Mouse (Mus musculus) adrenal gland, postnatal 10 days (tissue): ENCODE measurements around the gene Clcf1. TPM values are rescaled to one million over a fixed set of nuclear protein-coding genes. Genes with fewer than 3 reads are reported as not detected.
A peak's percentile ranks its signal among the peaks of the same experiment; 100 is the strongest.
"Not testable (repeated sequence)": the region's sequence is repeated elsewhere in the genome, so short reads cannot be mapped to it uniquely, and the experiment has no call there.

Experiments
- DNase-seq: peaks from one replicate; pipeline ENCODE4 v3.0.0; 2021; ENCODE audit warnings: mixed read lengths
- total RNA-seq, 2 experiments: library from RNA; stranded (reverse); gene quantifications; 2 replicates each; pipeline ENCODE4 v1.2.3; 2021

The Clcf1 gene
- total RNA-seq, 2 experiments from 2014 or later: 8.3 to 9.8 TPM

DNA sequence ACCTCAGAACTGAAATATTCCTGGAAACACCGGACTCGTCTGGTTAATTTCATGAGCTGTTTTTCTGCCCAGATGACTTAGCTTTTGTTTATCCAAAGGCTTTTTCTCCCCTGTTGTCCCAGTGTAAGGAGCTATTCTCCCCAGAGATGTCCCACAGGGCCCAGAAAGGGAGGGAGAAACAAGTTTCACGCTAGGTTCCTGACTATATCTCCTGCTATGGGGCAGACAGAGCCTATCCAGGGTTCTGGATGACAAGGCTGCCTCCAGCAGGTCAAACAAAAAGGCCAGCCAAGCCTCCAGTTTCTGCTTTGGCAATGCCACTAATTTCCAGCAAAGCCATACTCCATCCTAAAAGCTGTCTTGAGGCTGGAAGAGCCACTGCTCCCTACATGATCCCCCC lies 3.8 kb downstream of the Clcf1 start:
- no peak for DNase-seq

GRCm38 (mm10) chr19:4218293-4218692 lies 4.3 kb downstream of the Clcf1 start:
- no peak for DNase-seq

GRCm38 (mm10) chr19:4218784-4219183 lies 4.7 kb downstream of the Clcf1 start:
- DNase-seq: no peak

- DNase-seq: no peak
These were observed 5.9 kb downstream of the Clcf1 start for GRCm38 (mm10) chr19:4219943-4220342.

DNA sequence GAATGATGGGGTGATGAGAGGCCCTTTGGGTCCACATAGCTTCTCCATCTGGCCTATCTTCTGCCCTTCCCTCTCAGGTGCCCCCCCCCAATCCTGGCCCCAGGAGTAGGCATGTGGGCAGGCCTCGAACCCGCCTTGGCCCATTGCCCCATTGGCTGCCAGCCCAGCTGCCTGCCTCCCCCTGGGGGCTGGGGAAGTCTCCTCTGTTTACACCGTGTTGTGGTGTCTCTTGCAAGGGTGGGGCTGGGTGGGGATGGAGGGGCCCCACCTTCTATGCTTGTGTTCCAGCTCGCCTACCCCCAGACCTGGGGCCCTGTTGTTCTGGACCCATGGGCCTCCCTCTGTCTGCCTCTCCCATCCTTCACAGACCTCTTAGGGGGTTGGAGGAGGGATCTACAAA lies 6.4 kb downstream of the Clcf1 start:
- DNase-seq: no peak

DNA sequence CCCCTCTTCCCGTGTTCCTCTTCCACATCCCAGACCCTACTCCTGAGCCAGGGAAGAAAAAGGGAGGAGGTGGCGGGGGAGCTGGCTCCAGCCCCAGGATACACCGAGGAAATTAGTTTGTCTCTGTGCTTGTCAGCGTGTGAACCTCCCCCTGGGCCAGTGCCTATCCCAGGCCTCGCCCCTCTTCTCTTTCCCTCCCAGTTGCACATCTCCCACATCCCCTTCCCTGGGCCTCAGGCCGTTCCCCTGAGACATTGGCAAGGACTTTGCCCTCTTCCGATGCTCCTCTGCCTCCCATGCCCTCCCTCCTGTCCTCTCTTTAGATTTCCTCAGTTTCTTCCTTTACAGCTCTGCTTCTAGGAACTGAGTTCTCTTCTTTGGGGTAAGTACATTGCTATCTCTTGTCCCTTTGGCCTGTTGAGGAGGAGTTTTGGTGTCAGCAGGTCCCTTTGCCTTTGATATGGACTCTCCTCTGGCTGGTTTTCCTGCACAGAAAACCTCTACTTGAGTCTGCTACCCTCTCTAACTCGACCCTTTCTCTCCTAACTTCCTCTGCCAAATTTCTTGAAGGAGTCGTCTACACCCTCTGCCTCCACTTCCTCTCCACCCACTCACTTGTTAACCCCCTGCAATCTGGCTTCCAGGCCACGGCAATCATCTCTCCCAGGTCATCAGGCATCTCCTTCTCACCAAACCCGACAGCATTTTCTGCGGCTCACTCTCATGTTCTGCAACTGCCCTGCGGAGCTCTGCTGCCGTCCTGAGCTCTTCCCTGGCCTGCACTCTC lies 7.1 kb downstream of the Clcf1 start:
- no peak for DNase-seq

DNA sequence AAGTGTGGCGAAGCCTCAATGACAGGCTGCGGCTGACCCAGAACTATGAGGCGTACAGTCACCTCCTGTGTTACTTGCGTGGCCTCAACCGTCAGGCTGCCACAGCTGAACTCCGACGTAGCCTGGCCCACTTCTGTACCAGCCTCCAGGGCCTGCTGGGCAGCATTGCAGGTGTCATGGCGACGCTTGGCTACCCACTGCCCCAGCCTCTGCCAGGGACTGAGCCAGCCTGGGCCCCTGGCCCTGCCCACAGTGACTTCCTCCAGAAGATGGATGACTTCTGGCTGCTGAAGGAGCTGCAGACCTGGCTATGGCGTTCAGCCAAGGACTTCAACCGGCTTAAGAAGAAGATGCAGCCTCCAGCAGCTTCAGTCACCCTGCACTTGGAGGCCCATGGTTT lies 8.1 kb downstream of the Clcf1 start:
- DNase-seq: peak; percentile 48

DNA sequence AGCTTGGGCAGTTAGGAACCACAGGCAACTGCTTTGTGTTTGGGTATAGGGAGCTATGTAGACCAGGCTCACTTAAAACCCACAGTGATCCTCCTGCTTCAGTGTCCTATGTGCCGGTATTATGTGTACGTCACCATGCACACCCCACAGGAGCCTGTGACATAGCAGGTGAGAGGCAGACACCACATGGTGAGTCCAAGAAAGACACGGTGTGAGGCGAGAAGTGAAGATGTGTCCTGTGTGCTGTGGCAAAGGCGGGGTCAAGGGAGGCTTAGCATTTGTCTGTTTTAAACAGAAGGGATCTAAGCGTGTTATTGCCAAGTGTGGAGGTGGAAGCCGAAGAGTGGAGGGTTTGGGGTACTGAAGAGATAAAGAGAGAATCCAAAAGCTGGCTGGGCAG lies 12.7 kb downstream of the Clcf1 start:
- DNase-seq: no peak

GRCm38 (mm10) chr19:4227446-4227845 lies 13.4 kb downstream of the Clcf1 start:
- DNase-seq: no peak

DNA sequence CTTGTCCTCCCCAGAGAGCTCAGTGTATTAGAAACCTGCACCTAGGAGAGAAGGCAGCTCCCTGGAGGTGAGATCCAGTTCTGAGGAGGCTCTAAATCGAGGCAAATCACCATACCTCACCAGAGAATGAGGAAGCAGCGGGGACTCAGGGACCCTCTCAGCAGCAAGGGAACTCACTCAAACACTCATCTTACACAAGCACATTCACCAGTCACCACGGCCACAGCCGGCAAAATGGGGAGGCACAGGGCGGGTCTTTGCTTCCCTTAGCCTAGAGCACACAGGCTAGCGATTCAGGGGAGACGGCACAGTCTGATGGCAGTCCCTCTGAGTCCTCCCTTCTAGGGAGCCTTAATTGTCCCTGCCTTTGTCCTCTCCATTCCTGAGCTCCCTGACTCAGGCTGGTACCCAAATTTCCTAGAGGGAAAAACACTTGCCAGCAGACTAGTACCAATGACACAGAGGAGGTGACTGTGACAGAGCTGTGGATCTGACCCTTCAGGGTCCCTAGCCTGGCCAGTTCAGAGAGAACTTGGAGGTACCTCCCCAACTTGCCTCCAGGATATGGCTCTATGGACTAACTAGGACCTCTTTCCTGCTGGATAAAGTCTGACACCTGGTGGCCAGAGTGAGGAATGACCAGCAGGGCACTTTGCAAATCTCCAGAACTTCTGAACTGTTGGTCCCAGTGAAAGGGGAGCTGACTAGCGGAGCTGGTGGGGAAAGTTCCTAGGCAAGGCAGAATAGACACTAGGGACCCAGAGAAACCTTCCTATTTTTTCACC lies 14.0 kb downstream of the Clcf1 start:
- DNase-seq: peak; percentile 81

DNA sequence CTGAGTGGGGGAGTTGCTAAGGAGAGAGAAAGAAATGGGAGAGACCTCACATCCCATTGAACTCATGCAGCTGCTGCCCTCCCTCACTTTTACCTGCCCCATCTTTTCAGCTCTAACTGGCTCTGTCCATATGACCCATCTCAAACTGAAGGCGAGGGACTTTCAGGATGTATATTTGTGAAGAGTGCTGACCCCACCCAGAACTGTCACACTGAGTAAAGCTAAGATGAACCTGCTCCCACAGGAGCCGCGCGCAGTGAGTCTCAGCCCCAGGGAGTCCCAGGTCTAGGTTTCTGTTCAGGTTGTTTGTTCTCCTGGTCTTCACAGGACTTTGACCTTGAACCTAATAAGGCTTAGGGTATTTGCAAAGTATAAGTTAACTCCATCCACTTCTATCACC lies 14.9 kb downstream of the Clcf1 start:
- no peak for DNase-seq

- DNase-seq: no peak
These were observed 15.5 kb downstream of the Clcf1 start for GRCm38 (mm10) chr19:4229451-4230076.

DNA sequence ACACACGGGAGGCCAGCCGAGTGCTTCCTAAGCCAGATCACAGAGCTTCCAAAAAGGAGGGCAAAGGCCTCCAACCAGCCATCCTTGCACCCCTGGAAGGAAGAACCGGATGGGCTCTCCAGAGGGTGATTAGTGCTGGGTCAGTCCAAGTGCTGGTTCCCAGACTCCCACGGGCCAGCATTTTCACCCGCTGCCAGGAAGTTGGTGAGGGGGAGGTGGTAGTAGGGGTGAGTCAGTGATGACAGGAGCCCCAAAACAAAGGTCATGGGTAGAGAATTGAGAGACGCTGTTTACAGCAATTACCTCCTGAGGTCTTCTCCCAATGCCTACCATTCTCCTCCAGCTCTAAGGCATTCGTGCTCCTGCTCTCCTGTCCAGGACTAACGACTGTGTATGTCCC lies 16.4 kb downstream of the Clcf1 start:
- DNase-seq: peak; percentile 70

GRCm38 (mm10) chr19:4231253-4232185 lies 17.5 kb downstream of the Clcf1 start, which contains the start of gene Pold4:
Gene Pold4 (plus strand): TSS chr19:4231899.
- peak; percentile 97 for DNase-seq

- DNase-seq: no peak
These were observed 18.1 kb downstream of the Clcf1 start for GRCm38 (mm10) chr19:4232186-4232572.

DNA sequence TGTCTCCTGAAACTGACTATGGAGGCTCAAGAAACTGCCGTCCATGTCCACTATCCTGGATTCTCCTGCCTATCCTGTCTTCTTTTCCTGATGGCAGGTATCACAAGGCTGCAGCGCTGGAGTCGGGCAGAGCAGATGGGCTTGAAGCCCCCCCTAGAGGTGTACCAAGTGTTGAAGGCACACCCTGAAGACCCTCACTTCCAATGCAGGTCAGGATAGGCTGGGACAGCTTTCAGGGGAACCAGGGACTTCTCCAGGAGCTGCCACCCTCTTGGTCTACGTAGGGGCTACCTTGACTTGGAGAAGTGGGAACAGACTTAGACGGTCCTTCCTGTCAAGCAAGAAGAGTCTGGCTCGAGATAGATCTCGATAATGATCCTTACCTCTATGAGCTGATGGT lies 18.6 kb downstream of the Clcf1 start:
- DNase-seq: no peak

GRCm38 (mm10) chr19:4234548-4234947 lies 20.5 kb downstream of the Clcf1 start:
- DNase-seq: no peak

- DNase-seq: no peak
These were observed 26.2 kb downstream of the Clcf1 start for GRCm38 (mm10) chr19:4240247-4240668.

- DNase-seq: no peak
These were observed 28.4 kb downstream of the Clcf1 start for GRCm38 (mm10) chr19:4242416-4242815.

- DNase-seq: no peak
These were observed 30.7 kb downstream of the Clcf1 start for GRCm38 (mm10) chr19:4244775-4245174.

DNA sequence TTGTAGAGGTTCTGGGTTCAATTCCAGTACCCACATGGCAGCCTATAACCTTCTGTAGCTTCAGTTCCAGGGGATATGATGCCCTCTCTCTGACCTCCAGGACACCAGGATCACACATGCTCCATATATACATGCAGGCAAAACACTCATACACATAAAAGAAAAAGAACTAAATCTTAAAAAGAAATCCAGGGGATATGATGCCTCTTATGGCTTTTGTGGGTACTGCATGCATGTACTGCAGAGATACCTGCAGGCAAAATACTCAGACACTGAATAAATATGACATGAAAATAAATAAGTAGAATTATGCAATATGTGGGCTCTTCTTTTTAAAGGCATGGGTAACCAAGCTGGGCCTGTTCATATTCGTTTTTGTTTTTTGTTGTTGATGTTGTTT lies 33.0 kb downstream of the Clcf1 start:
- DNase-seq: no peak

- not testable (repeated sequence) for DNase-seq
These were observed 34.6 kb downstream of the Clcf1 start for GRCm38 (mm10) chr19:4248683-4249082.
